Mouse (Mus musculus) liver, adult 2 months (tissue): ENCODE measurements around the gene Cib4.

Experiments
- CTCF ChIP-seq: fragments of 200-500 bp; IDR thresholded peaks from 2 replicates; pipeline ENCODE4 v1.5.1; 2011; ENCODE audit warnings: low read depth, low read length, control low read depth
- POLR2A ChIP-seq: fragments of 200-500 bp; IDR thresholded peaks from 2 replicates; pipeline ENCODE4 v1.6.1; 2011; ENCODE audit warnings: low read length, control low read depth; ENCODE audit not compliant: insufficient read depth; ENCODE audit errors: extremely low read depth

GRCm38 (mm10) chr5:30523131-30523530 lies 22.5 kb downstream of the Cib4 start:
- TF ChIP-seq CTCF: no peak
- no peak for TF ChIP-seq POLR2A
